ENCODE assay signal across 10 mouse cellular contexts in genomic region chr5:76762030-76762698, GRCm38 (mm10).
DNase-seq lines count a peak whose midpoint lies in the region; ATAC-seq and TF ChIP-seq lines count a peak whose summit lies in the region.
"Had no signal": no experiment of that assay in that cellular context is flagged by ENCODE, and none has a peak within 500 bp of the region (broad histone marks: within the 10 kb centered on the region; RNA-seq: fewer than 3 reads in every experiment).

No protein-coding gene starts in this region.

- no peaks in the 10 kb centered on the region for H3K36me3 ChIP-seq in embryonic facial prominence, embryonic 15.5 days
- H3K36me3 ChIP-seq in hindbrain, embryonic 14.5 days (replicated peaks; ENCODE audit: control insufficient read depth, insufficient read depth) = peaks cover 8% of the 10 kb centered on the region
- no peaks in the 10 kb centered on the region for H3K36me3 ChIP-seq in midbrain, postnatal 0 days (ENCODE audit: insufficient read depth, low read length)
- H3K36me3 ChIP-seq: heart, embryonic 12.5 days had no signal

- DNase-seq in cerebellum, postnatal 14 days = peak; percentile 18 to 23
- no peak for DNase-seq in cerebellum, adult 8-10 months
- peak; percentile 55 for DNase-seq in hindbrain, embryonic 14.5 days (ENCODE audit: low spot score)
- DNase-seq in midbrain, postnatal 0 days (ENCODE audit: low spot score) = peak; percentile 77
- DNase-seq in adrenal gland, adult 2 months = no peak
- DNase-seq in left cerebral cortex, postnatal 25 days (ENCODE audit: low spot score in 2 of 2) = no peak
- no peak for DNase-seq in adrenal gland, postnatal 36 days

- no peak overlapping the region for H3K4me2 ChIP-seq in embryonic facial prominence, embryonic 15.5 days (replicated peaks)
- 0 out of 2 replicates have a peak overlapping the region, but pooled peaks have one; percentile 0 for H3K4me2 ChIP-seq in hindbrain, embryonic 14.5 days (replicated peaks)
- H3K4me2 ChIP-seq in midbrain, postnatal 0 days (ENCODE audit: low read depth, low read length, poor library complexity, severe bottlenecking) = no peak overlapping the region
- H3K4me2 ChIP-seq: heart, embryonic 12.5 days; liver, embryonic 12.5 days had no signal

- no peak overlapping the region for H3K9ac ChIP-seq in embryonic facial prominence, embryonic 15.5 days
- no peak overlapping the region for H3K9ac ChIP-seq in hindbrain, embryonic 14.5 days
- 0 out of 2 replicates have a peak overlapping the region, but pooled peaks have one; percentile 2 for H3K9ac ChIP-seq in midbrain, postnatal 0 days (replicated peaks; ENCODE audit: low read length, poor library complexity, severe bottlenecking)
- H3K9ac ChIP-seq: heart, embryonic 12.5 days; liver, embryonic 12.5 days had no signal

- peaks cover 22% of the 10 kb centered on the region for H3K4me1 ChIP-seq in embryonic facial prominence, embryonic 15.5 days
- peaks cover 18% of the 10 kb centered on the region for H3K4me1 ChIP-seq in hindbrain, embryonic 14.5 days (replicated peaks; ENCODE audit: control insufficient read depth, insufficient read depth, low read length)
- peaks cover 12% of the 10 kb centered on the region; the same call in 1 of the 2 replicates for H3K4me1 ChIP-seq in midbrain, postnatal 0 days (ENCODE audit: insufficient read depth, low read length)

- H3K4me3 ChIP-seq in embryonic facial prominence, embryonic 15.5 days (replicated peaks) = no peak overlapping the region
- H3K4me3 ChIP-seq in hindbrain, embryonic 14.5 days (replicated peaks; ENCODE audit: low read length) = no peak overlapping the region
- H3K4me3 ChIP-seq in midbrain, postnatal 0 days (ENCODE audit: low read depth, low read length) = no peak overlapping the region
- H3K4me3 ChIP-seq: heart, embryonic 12.5 days; liver, embryonic 12.5 days had no signal

- peak; percentile 72 for ATAC-seq in embryonic facial prominence, embryonic 15.5 days (ENCODE audit: insufficient number of reproducible peaks, low FRiP score, low TSS enrichment, low read depth)
- ATAC-seq in hindbrain, embryonic 14.5 days (ENCODE audit: low FRiP score) = peak; percentile 19; the same call in 1 of the 2 replicates
- peak; percentile 36; the same call in 1 of the 2 replicates for ATAC-seq in midbrain, postnatal 0 days (ENCODE audit: low FRiP score)
- ATAC-seq: liver, embryonic 12.5 days had no signal

- peak overlapping the region; percentile 55; the same call in 1 of the 2 replicates for H3K27ac ChIP-seq in embryonic facial prominence, embryonic 15.5 days (replicated peaks)
- H3K27ac ChIP-seq in hindbrain, embryonic 14.5 days = peak overlapping the region; percentile 66
- peak overlapping the region; percentile 38; the same call in 1 of the 2 replicates for H3K27ac ChIP-seq in midbrain, postnatal 0 days (ENCODE audit: low read depth, low read length)
- H3K27ac ChIP-seq: liver, embryonic 12.5 days had no signal

- intact Hi-C loops in left cerebral cortex, postnatal 25 days (cut with DNase I) = no loop called here

- TF ChIP-seq CTCF in midbrain, postnatal 0 days (IDR thresholded peaks at IDR 0.05) = no peak

- no peaks in the 10 kb centered on the region for H3K9me3 ChIP-seq in embryonic facial prominence, embryonic 15.5 days (replicated peaks)
- no peaks in the 10 kb centered on the region for H3K9me3 ChIP-seq in hindbrain, embryonic 14.5 days (ENCODE audit: control insufficient read depth, low read length)
- no peaks in the 10 kb centered on the region for H3K9me3 ChIP-seq in midbrain, postnatal 0 days (ENCODE audit: low read length)

- 26% methylated on average over 14 of the region's 14 CpGs for WGBS in embryonic facial prominence, embryonic 15.5 days
- WGBS in hindbrain, embryonic 14.5 days = 34% methylated on average over 14 of the region's 14 CpGs
- WGBS in midbrain, postnatal 0 days = 38% methylated on average over 14 of the region's 14 CpGs

- H3K27me3 ChIP-seq in embryonic facial prominence, embryonic 15.5 days = no peaks in the 10 kb centered on the region
- H3K27me3 ChIP-seq in hindbrain, embryonic 14.5 days (ENCODE audit: control insufficient read depth, insufficient read depth, low read length) = no peaks in the 10 kb centered on the region
- H3K27me3 ChIP-seq in midbrain, postnatal 0 days (ENCODE audit: insufficient read depth, low read length) = no peaks in the 10 kb centered on the region
- H3K27me3 ChIP-seq: heart, embryonic 12.5 days; liver, embryonic 12.5 days had no signal

Comparison
In these comparisons a context has a peak if more than half of its experiments do, and no peak if none do; other contexts are left out.
1. DNase-seq: peak in cerebellum, postnatal 14 days (2 of 2), hindbrain, embryonic 14.5 days (single experiment) and midbrain, postnatal 0 days (single experiment); none in cerebellum, adult 8-10 months (single experiment), adrenal gland, adult 2 months (single experiment), left cerebral cortex, postnatal 25 days (0 of 2) and adrenal gland, postnatal 36 days (0 of 2).
2. ATAC-seq: peak in every context shown above with its lines; median percentile 72 in embryonic facial prominence, embryonic 15.5 days; 36 in midbrain, postnatal 0 days; 19 in hindbrain, embryonic 14.5 days.
3. Peak in every context shown above with its lines, with median percentiles within 50 percentile points of each other: H3K27ac ChIP-seq.